Mouse (Mus musculus): ENCODE data around the gene Lypd6b.

The Lypd6b gene

GRCm38 (mm10) chr2:49787376-49788050 lies at the start of gene Lypd6b:
Lypd6b (plus strand) TSS chr2:49787688.
- no peak for DNase-seq (ENCODE audit: low spot score in 2 of 2)

- DNase-seq (ENCODE audit: low spot score in 2 of 2): no peak
Observed at GRCm38 (mm10) chr2:49739046-49739445, 48.4 kb upstream of the Lypd6b start.

GRCm38 (mm10) chr2:49741026-49741425 lies 46.5 kb upstream of the Lypd6b start:
- DNase-seq (ENCODE audit: low spot score in 2 of 2): no peak

GRCm38 (mm10) chr2:49741895-49742734 lies 45.4 kb upstream of the Lypd6b start:
- DNase-seq (ENCODE audit: low spot score in 2 of 2): no peak

DNA sequence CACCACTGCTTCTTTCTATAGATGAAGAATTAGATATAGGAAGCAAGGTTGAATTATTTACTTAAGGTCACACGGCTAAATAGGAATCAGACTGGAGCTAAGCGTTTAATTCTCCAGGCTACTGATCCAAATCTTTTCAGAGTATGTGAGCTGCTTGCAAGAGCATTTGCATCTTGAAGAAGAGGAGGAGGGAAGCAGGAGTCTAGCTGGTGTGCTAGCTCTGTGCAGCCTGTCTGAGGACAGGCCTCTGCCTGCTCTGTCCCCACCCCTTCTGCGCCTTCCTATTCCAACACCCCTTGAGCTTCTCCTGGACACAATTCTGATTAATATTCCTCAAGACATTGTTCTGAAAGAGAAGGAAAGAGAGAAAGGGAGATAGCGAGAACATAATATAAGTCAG lies 44.6 kb upstream of the Lypd6b start:
- no peak for DNase-seq (ENCODE audit: low spot score in 2 of 2)

GRCm38 (mm10) chr2:49743775-49744174 lies 43.7 kb upstream of the Lypd6b start:
- DNase-seq (ENCODE audit: low spot score in 2 of 2): no peak

GRCm38 (mm10) chr2:49744251-49745093 lies 43.0 kb upstream of the Lypd6b start:
- DNase-seq (ENCODE audit: low spot score in 2 of 2): no peak

DNA sequence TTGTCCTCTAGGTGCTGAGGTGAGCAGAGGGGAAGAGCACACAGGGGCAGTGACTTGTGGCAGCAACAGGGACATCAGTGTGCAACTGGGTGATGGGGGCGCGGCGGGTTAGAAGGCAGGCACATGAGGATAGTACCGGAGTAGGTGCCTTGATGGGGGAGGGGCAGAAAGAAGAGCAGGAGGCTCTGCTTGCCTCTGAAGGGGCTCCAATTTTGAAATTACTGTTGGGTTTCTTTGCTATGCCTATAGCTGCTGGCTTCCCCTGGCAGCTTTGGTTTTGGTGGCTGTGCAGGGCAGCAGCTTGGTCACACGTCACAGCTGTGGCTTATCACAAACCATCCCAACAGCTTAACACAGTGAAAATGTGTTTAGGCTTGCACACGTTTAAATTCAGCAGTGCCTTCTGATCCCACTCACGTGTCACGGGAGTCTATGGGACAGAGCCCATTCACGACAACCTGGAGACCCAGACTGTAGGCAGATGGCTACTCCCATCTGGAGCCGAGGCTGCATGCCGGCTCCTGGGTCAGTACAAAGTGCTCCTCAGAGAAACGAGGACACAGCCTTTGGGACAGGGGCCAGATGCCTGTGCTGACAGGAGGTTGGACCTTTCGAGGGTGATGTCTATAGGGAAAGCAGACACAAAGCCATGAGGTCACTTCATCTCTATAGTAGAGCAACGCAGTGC lies 42.2 kb upstream of the Lypd6b start:
- DNase-seq (ENCODE audit: low spot score in 2 of 2): no peak

- DNase-seq (ENCODE audit: low spot score in 2 of 2): no peak
Observed at GRCm38 (mm10) chr2:49746947-49747346, 40.5 kb upstream of the Lypd6b start.

DNA sequence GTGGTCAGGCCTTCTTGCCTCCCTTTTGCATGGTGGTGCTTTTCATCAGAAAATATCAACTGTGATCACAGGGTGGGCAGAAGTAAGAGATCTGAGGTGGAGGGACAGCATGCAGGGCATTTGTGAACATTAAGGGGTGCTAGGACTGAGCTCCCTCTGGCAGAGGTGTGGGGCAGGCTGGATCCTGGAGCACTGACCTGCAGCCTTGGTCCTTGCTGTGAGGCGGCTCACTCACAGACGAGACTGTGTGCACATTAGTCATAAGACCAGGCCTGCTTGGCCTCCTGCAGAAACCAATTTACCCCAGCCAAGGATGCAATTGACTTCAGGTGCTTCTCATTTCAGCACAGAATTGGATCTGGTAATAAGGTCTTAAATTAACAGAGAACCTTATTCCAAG lies 39.8 kb upstream of the Lypd6b start:
- DNase-seq (ENCODE audit: low spot score in 2 of 2): no peak

DNA sequence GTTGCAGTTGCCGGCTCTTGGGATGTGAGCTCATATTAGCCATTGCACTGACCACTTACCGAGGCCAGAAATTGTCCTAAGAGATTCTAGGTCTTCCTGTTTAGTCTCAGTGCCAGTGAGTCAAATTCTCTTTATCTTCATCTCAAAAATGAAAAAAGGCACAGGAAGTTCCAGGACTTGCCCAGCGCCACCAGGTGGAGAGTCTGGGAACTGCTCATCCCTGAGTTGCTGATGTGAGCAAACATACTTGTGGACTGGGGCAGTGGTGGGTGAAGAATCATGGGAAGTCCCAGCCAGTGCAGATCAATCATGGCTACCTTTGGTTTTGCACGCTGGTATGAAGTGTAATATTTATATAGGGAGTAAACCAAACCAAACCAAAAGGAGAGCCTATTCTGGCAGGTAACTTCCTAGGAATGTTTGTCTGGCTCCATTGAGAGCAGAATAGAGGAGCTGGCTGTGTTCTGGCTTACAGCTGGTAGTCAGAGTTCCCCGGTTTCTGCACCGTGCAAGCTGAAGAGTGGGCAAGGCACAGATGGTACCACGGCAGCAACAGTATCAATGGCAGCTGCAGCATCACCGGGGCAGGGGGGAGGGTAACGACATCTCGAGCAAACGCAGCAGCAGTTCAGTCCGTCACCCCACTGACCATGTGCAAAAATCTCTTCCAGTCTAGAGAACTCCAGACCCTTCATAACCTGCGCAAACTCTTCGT lies 38.7 kb upstream of the Lypd6b start:
- DNase-seq (ENCODE audit: low spot score in 2 of 2): no peak

DNA sequence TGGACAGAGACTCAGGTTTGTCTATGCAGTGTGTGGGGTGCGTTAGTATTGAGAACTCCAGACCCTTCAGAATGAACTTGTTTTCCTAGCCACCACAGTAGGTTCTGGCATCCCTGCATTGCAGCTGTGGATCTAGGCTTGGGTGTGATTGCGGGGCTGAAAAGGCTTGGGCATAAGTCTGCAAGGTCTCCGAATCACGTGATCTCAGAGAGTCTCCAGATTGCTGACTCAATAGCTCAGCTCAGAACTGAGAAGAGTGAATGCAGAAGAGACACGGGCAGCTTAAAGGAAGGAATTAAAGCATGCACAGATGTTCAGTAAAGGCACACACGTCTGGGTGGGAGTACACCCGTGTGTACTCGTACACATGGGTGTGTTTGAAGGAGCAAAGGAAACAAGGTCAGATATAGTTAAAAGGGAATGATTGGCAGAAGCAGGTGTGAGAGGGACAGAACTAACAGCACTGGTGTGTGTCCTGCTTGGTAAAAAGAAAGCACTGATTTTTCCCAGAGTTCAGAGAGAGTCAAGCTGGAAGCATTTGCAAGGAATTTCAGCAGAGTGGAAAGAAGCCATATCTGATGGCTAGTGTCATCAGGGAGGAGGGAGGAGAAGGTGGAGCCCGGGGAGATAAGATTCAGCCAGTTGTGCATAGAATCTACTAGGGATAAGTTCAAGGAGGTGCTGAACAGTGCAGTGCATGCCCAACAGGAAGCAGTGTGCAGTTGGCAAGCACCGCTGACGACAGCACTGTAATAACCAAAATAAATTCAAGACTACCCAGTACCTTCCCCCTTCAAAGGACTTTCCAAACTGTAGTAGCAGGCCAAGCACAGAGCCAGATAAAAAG lies 37.5 kb upstream of the Lypd6b start:
- no peak for DNase-seq (ENCODE audit: low spot score in 2 of 2)

DNA sequence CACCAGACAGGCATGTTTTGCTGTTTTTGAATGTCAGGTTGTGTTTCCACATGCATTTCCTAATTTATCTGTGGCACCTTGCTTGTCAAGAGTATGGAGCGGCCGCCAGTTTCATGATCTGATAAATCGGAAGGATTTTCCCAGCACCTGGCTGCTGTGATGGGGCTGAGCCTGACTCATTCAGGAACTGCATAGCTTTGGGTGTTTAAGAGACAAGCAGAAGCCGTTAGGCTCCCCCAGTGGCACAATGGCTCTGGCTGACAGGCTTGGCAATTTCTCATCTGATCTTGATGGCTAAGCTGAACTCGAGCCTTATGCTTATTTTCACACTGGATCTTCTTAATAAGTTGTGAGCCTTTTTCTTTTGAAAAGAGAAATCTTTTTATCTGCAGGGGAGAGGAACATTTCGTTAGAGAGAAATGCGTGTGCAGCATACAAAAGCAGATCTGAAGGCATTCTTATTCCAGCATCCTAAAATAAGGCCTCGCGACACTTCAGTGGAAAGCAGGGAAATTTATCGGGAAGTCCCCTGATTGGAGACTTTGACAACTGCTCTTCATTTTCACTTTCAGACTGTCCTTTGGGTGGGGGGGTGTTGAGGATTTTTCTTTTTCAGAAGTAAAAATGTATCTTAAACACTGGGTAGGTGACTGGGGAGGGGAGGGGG lies 35.8 kb upstream of the Lypd6b start:
- no peak for DNase-seq (ENCODE audit: low spot score in 2 of 2)

DNA sequence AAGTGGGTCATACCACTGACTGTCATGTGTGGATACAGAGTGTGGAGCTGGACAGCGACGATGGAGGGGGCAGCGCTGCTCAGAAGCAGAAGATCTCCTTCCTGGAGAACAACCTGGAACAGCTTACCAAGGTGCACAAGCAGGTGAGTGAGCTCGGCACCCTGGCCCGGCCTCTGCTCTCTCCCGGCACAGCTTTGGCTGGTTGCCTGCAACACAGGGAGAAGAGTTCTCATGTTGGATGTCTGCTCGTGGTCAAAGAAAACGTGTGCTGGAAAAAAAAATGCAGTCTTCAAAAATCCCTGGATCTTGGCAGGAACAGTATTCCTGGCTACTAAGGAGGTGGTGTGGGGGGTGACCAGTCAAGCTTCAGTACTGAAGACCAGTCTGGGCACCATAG lies 35.3 kb upstream of the Lypd6b start:
- DNase-seq (ENCODE audit: low spot score in 2 of 2): no peak

DNA sequence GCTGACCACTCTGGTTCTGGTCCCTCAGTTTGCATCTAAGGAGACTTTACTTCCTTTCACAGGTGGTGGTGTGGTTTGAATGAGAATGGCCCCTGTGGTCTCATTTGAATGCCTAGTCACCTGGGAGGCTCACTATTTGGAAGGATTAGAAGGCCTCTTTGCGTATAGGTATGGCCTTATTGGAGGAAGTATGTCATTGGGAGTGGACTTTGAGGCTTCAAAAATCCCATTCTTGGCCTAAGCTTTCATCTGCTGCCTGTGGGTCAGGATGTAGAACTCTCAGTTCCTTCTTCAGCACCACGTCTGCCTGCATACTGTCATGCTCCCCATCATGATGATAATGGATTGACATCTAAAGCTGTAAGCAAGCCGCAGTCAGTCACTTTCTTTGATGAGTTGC lies 34.4 kb upstream of the Lypd6b start:
- DNase-seq (ENCODE audit: low spot score in 2 of 2): no peak

GRCm38 (mm10) chr2:49755054-49755453 lies 32.4 kb upstream of the Lypd6b start:
- no peak for DNase-seq (ENCODE audit: low spot score in 2 of 2)

GRCm38 (mm10) chr2:49757616-49758015 lies 29.9 kb upstream of the Lypd6b start:
- DNase-seq (ENCODE audit: low spot score in 2 of 2): no peak

GRCm38 (mm10) chr2:49764331-49764946 lies 23.0 kb upstream of the Lypd6b start:
- no peak for DNase-seq (ENCODE audit: low spot score in 2 of 2)

DNA sequence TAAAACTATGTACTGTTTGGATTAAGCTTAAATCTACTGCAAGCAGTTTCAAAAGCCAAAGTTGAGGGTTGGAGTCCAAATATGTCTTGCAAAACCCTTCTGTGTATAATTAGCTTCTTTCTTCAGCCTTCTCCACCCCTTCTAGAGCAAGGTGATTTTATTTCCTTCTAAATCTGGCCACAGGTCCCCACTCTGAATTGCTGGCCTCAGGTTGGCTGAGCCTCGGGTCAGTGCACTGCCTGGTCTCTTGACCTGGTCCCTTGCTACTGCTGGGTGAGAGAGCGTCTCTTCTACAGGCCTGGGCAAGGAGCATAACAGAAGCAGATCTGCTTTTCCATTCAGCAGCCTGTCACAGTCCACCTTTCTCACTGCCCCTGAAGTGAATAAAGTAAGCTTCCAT lies 18.6 kb upstream of the Lypd6b start:
- no peak for DNase-seq (ENCODE audit: low spot score in 2 of 2)

All from frontal cortex, postnatal 14 days (tissue).